Mouse (Mus musculus) ES-E14 (cell line): ENCODE data around the gene Rcsd1.

Experiments used
- CHD2 ChIP-seq: IDR thresholded peaks from 2 replicates; pipeline ENCODE4 v1.6.1; 2014; ENCODE audit warnings: mild to moderate bottlenecking, low read depth, low read length, inconsistent platforms
- HCFC1 ChIP-seq: IDR thresholded peaks from 2 replicates; pipeline ENCODE4 v1.6.1; 2012; ENCODE audit warnings: low read length, inconsistent platforms, borderline replicate concordance; ENCODE audit not compliant: insufficient read depth
- MAFK ChIP-seq: IDR thresholded peaks from 2 replicates; pipeline ENCODE4 v1.6.1; 2014; ENCODE audit warnings: mild to moderate bottlenecking, low read depth, low read length, inconsistent platforms; ENCODE audit not compliant: insufficient read depth
- ZC3H11A ChIP-seq: IDR thresholded peaks from 2 replicates; pipeline ENCODE4 v1.6.1; 2012; ENCODE audit warnings: low read depth, mild to moderate bottlenecking, inconsistent platforms, low read length, borderline replicate concordance
- ZNF384 ChIP-seq: IDR thresholded peaks from 2 replicates; pipeline ENCODE4 v1.6.1; 2012; ENCODE audit warnings: low read depth, low read length, inconsistent platforms

GRCm38 (mm10) chr1:165701562-165701961 is 8.0 kb downstream of the Rcsd1 start:
- TF ChIP-seq CHD2 (no peak), HCFC1 (no peak), ZC3H11A (no peak), MAFK (no peak), ZNF384 (no peak)
